Mouse (Mus musculus) small intestine, adult 2 months (tissue): ENCODE measurements around the gene St8sia2. TPM values are rescaled to one million over a fixed set of nuclear protein-coding genes. Genes with fewer than 3 reads are reported as not detected.

ENCODE experiments used
- H3K27ac ChIP-seq: fragments of 200-500 bp; 2 replicates; pipeline ENCODE4 v1.5.1; 2012; ENCODE audit warnings: low read depth, low read length, control low read depth, inconsistent platforms; ENCODE audit not compliant: insufficient read depth
- H3K27me3 ChIP-seq: fragments of 200-500 bp; 2 replicates; pipeline ENCODE4 v1.6.1; 2012; ENCODE audit warnings: mild to moderate bottlenecking, moderate library complexity, low read length, inconsistent platforms; ENCODE audit not compliant: control insufficient read depth, insufficient read depth
- H3K36me3 ChIP-seq: fragments of 200-500 bp; 2 replicates; pipeline ENCODE4 v1.6.1; 2012; ENCODE audit warnings: mild to moderate bottlenecking, low read length, control low read depth, inconsistent platforms; ENCODE audit not compliant: control insufficient read depth, insufficient read depth
- H3K4me1 ChIP-seq: fragments of 200-500 bp; 2 replicates; pipeline ENCODE4 v1.6.1; 2012; ENCODE audit warnings: low read length, inconsistent platforms, mixed read lengths; ENCODE audit not compliant: control insufficient read depth, insufficient read depth, insufficient read length
- H3K4me3 ChIP-seq: fragments of 200-500 bp; 2 replicates; pipeline ENCODE4 v1.5.1; 2012; ENCODE audit warnings: low read depth, mild to moderate bottlenecking, control low read depth, inconsistent platforms, low read length, moderate library complexity
- CTCF ChIP-seq: fragments of 200-500 bp; IDR thresholded peaks from 2 replicates; pipeline ENCODE4 v1.5.1; 2012; ENCODE audit warnings: low read depth, mild to moderate bottlenecking, control low read depth, inconsistent platforms, low read length, moderate library complexity, mixed read lengths; ENCODE audit not compliant: insufficient replicate concordance, insufficient read length; ENCODE audit errors: extremely low read depth
- POLR2A ChIP-seq: fragments of 200-500 bp; IDR thresholded peaks from 2 replicates; pipeline ENCODE4 v1.6.1; 2012; ENCODE audit warnings: low read depth, mild to moderate bottlenecking, control low read depth, inconsistent platforms, low read length, moderate library complexity
- WGBS: fragments of 180-500 bp; shearing (Covaris S2); methylation state at CpG from one replicate; pipeline ENCODE4 v1.1.7; 2018; 5-methylcytosine and 5-hydroxymethylcytosine counted together
- polyA plus RNA-seq: library from polyadenylated mRNA; depleted of rRNA; stranded (reverse); fragments of >200 nt; gene quantifications from 2 replicates; pipeline ENCODE4 v1.2.3, GENCODE M21; 2012

Gene St8sia2
- polyA plus RNA-seq, 1 experiment = 0.18 TPM

GRCm38 (mm10) chr7:73894506-73894905, 119.0 kb downstream of the St8sia2 start:
- TF ChIP-seq CTCF = no peak
- H3K27me3 ChIP-seq = no peaks in the 10 kb centered on the region
- 64% methylated on average over 6 of the region's 6 CpGs for WGBS

GRCm38 (mm10) chr7:73891830-73892229, 121.7 kb downstream of the St8sia2 start:
- H3K27me3 ChIP-seq = no peaks in the 10 kb centered on the region
- no peak overlapping the region for H3K27ac ChIP-seq
- no peaks in the 10 kb centered on the region for H3K36me3 ChIP-seq
- no peak overlapping the region for H3K4me3 ChIP-seq
- H3K4me1 ChIP-seq = no peaks in the 10 kb centered on the region
- WGBS = 80% methylated on average over 5 of the region's 5 CpGs
- TF ChIP-seq CTCF = no peak
- no peak for TF ChIP-seq POLR2A

More at GRCm38 (mm10) chr7:73894506-73894905, 119.0 kb downstream of the St8sia2 start:
- Histone ChIP-seq H3K4me3 (no peak overlapping the region), H3K36me3 (no peaks in the 10 kb centered on the region), H3K27ac (no peak overlapping the region), H3K4me1 (no peaks in the 10 kb centered on the region)

GRCm38 (mm10) chr7:73890891-73891610, 122.4 kb downstream of the St8sia2 start:
- no peak for TF ChIP-seq POLR2A
- TF ChIP-seq CTCF = no peak
- Histone ChIP-seq H3K36me3 (no peaks in the 10 kb centered on the region), H3K4me3 (no peak overlapping the region), H3K27ac (no peak overlapping the region), H3K4me1 (no peaks in the 10 kb centered on the region), H3K27me3 (no peaks in the 10 kb centered on the region)
- 81% methylated on average over 9 of the region's 9 CpGs for WGBS

- H3K4me3 ChIP-seq = no peak overlapping the region
- H3K27ac ChIP-seq = no peak overlapping the region
- H3K36me3 ChIP-seq = no peaks in the 10 kb centered on the region
- TF ChIP-seq CTCF (no peak), POLR2A (no peak)
- 87% methylated on average over 5 of the region's 5 CpGs for WGBS
- H3K27me3 ChIP-seq = no peaks in the 10 kb centered on the region
- no peaks in the 10 kb centered on the region for H3K4me1 ChIP-seq
These were observed 123.0 kb downstream of the St8sia2 start for GRCm38 (mm10) chr7:73890466-73890865.
